Mouse (Mus musculus) C3H10T1/2 (cell line): ENCODE results near the gene Erich4. TPM values are rescaled to one million over a fixed set of nuclear protein-coding genes. Genes with fewer than 3 reads are reported as not detected.

ENCODE experiments used
- polyA plus RNA-seq, 2 experiments: library from polyadenylated mRNA; unstranded; fragments of >200 nt; fragmentation: generic; extraction: Trizol; gene quantifications; one replicate each; pipeline ENCODE4 v1.2.1; 2012; ENCODE audit warnings: missing spikeins in 2 of 2

The Erich4 gene
- not detected for polyA plus RNA-seq

DNA sequence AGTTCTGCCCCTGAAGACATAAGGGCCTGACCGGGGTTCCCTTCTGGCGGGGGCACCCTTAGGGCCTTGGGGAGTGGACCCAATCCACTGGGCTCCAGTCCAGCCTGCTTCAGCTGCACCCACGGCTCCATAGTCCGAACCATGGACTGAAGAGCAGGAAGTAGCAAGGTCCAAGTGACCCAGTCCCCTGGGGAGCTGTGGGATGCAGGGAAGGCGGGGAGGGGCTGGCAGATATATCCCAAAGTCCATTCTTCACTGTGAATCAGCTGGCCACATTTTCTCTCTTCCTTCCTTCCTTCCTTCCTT is at the start of gene Erich4:
TSS of gene Erich4 (minus strand) at position 187 of the 306 bp plus-strand sequence.

DNA sequence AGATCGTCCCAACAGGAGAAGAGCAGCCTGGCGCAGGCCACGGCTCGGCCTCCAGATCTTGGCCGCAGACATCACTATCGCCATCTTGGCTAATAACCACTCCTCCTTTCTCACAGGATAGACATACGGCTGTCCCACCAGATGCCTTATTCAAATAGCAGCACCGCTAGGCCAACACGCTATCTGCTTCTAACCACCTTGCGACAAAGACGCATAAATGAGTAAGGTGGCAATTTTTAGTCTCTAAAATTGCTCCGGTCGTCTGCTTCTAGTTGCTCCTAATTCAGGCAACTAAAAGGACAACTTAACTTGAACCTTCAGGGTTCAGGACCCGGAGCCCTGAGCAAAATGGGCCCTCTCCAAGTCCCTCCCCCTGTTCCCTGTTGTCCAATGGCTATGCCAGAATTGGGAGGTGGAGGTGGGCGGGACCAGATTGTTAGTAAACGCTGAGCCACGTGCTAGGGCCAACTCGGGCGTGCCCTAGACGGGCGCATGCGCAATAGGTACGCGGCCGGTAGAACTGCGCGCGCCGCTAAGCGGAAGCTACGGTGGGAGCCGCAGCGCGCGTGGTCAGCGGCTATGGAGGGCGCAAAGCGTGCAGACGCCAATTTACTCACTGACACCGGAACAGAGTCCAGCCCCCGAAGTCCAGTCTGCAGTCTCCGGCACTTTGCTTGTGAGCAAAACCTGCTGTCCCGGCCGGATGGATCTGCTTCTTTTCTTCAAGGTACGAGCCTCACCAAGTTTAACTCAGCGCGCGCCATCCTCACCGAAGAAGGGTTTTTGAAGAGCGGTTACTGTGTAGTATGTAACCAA is 43.2 kb upstream of the Erich4 start, which contains the start of the genes Bckdha and Exosc5:
TSS of gene Bckdha (minus strand) at position 325 of the 816 bp plus-strand sequence.
TSS of gene Exosc5 (plus strand) at position 508 of the 816 bp plus-strand sequence.

DNA sequence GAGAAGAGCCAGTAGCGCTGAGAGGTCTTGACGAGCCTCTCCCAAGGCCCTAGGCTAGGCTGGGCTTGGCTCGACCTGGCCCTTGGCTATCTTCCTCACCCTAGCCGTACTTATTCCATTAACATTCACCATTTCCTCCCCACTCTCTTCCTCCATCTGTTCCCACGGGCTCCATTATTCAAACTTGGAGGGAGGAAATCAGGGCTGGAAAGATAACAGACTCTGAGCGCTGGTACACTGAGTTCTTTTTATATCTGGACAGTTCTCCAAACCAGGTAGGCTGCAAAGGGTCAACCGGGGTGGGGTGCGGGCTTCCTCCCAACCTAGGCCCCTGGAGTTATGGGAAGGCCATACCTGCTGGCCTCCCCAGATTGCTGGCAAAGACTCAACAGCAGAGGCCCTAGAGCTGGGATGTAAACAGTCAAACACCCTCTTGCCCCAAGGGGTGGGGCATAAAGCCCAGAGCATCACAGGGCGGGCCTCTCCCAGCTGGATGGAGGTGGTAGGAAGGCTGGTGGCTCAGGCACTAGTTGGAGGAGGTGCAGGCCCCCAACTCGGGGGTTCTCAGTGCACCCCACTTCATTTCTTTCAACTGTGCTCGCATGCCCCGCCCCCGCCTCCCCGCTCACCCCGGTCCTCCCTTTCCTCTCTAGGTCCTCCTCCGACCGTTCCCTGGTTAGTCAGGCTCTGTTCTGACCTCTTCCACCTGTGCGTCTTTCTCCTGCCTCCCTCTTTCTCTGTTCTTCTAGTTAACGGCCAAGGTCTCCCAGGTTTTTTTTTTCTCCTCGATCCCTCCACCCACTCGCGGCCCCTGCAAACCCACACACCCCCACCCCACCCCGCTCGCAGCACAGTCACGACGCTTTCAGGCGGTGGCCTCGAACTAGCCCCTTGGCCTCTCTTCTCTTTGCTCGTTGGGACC is 11.1 kb upstream of the Erich4 start, which contains the start of gene B3gnt8:
TSS of gene B3gnt8 (plus strand) at position 146 of the 922 bp plus-strand sequence.

DNA sequence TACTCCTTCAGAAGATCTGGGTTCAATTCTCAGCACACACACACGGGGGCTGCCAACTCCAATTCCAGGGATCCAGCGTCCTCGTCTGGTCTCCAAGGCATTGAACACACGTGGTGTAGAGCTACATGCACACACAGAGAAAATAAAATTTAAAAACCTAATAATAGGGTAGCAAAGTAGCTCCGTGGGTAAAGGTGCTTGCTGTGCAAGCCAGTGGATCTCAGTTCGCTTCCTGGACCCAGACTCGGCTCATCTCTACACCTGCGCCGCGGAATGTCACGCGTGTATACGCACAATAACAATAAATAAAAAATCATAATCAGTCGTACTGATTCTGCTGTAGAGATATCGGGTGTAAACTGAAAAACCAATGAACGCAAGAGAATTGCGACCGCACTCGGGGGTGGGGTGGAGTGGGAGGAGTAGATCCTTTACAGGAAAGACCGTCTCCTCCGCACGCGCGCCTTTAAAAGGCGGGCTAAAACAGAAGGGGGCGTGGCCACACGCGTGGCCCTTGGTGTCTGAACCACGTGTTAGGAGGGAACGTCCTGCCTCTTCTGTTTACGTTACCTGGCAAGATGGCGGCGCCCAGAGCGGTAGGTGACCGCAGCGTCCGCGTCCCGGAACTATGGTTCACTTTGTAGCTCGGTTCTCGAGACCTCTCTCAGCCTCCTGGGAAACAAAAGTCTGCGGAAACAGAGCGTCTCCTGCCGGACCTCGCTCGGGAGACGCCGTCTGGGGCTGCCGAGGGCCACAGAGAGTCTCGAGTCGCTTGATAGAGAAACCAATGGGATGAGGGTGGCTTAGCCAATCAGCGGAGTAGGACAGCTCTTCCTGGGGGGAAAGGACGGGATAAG is 3.4 kb upstream of the Erich4 start, which contains the start of gene Dmac2:
TSS of gene Dmac2 (plus strand) at position 550 of the 857 bp plus-strand sequence.

Other genes with a start within 250 kb of the Erich4 start
- under 1 TPM; 0.15 to 0.51 TPM for gene Cnfn, start 246.2 kb downstream of the Erich4 start, polyA plus RNA-seq
- 10 to 100 TPM in 1 of 2 experiments, 1 to 10 TPM in 1; 4.6 to 19.9 TPM for gene Lipe, start 217.2 kb downstream of the Erich4 start, polyA plus RNA-seq
- under 1 TPM; 0.07 to 0.45 TPM for gene Cxcl17, start 203.0 kb downstream of the Erich4 start, polyA plus RNA-seq
- gene Ceacam1, start 138.3 kb downstream of the Erich4 start, polyA plus RNA-seq: under 1 TPM; 0.08 to 0.61 TPM
- gene Ceacam2, start 76.0 kb downstream of the Erich4 start, polyA plus RNA-seq: under 1 TPM in 1 of 2 experiments, not detected in 1; 0.04 TPM
- 10 to 100 TPM in 1 of 2 experiments, 1 to 10 TPM in 1; 7.0 to 14.4 TPM for gene Dmac2, start 3.5 kb upstream of the Erich4 start, polyA plus RNA-seq
- gene B3gnt8, start 10.8 kb upstream of the Erich4 start, polyA plus RNA-seq: 1 to 10 TPM in 1 of 2 experiments, under 1 TPM in 1; 0.14 to 2.1 TPM
- 10 to 100 TPM; 30.2 to 65.1 TPM for gene Bckdha, start 43.1 kb upstream of the Erich4 start, polyA plus RNA-seq
- gene Exosc5, start 43.3 kb upstream of the Erich4 start, polyA plus RNA-seq: 100 to 1,000 TPM in 1 of 2 experiments, 10 to 100 TPM in 1; 39.9 to 113 TPM
- gene Tmem91, start 59.3 kb upstream of the Erich4 start, polyA plus RNA-seq: under 1 TPM; 0.27 to 0.67 TPM
- 10 to 100 TPM; 34.6 to 49.2 TPM for gene B9d2, start 64.9 kb upstream of the Erich4 start, polyA plus RNA-seq
- 10 to 100 TPM; 24.1 to 38.0 TPM for gene Tgfb1, start 71.1 kb upstream of the Erich4 start, polyA plus RNA-seq
- gene Ccdc97, start 103.2 kb upstream of the Erich4 start, polyA plus RNA-seq: 10 to 100 TPM; 15.8 to 31.3 TPM
- gene Hnrnpul1, start 138.9 kb upstream of the Erich4 start, polyA plus RNA-seq: 10 to 100 TPM; 17.9 to 86.2 TPM
- 100 to 1,000 TPM in 1 of 2 experiments, 10 to 100 TPM in 1; 96.8 to 112 TPM for gene Axl, start 172.8 kb upstream of the Erich4 start, polyA plus RNA-seq
- gene Cyp2s1, start 201.0 kb upstream of the Erich4 start, polyA plus RNA-seq: under 1 TPM; 0.04 to 0.40 TPM